ENCODE assay signal across 8 mouse cellular contexts in the genomic region with DNA sequence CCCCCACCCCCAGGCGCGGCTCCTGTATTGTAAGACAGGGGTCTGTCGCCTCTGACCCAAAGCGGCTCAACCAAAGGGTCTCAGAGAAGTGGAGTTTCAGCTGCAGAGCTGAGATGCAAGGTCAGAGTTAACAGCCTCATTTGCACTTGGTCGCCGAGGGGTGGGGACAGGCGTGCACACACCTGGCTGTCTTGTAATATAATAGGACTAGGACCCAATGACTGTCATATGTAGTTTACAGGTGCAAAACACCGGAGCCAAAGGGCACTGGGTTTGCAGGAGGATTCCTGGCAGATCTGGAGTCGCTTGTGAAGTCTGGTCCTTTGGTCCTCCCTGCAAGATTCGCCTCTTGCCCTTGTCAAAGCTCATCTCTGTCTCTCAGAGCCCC. TPM values are rescaled to one million over a fixed set of nuclear protein-coding genes. Genes with fewer than 3 reads are reported as not detected.
A peak's percentile ranks its signal among the peaks of the same experiment; 100 is the strongest.
DNase-seq lines count a peak whose midpoint lies in the region; ATAC-seq and TF ChIP-seq lines count a peak whose summit lies in the region.

No protein-coding gene starts in this region.

- H3K27ac ChIP-seq in layer of hippocampus, adult 2 months, result no peak overlapping the region
- no peak overlapping the region for H3K27ac ChIP-seq in embryonic fibroblast, embryonic 13.5 days (ENCODE audit: insufficient read depth, low read length)
- H3K27ac ChIP-seq in kidney, embryonic 14.5 days (ENCODE audit: low read depth, low read length), result no peak overlapping the region
- H3K27ac ChIP-seq in midbrain, embryonic 14.5 days (replicated peaks; ENCODE audit: low read depth, low read length), result no peak overlapping the region

- no peak for DNase-seq in layer of hippocampus, adult 2 months (ENCODE audit: low spot score in 2 of 2)
- DNase-seq in layer of hippocampus, postnatal 36 days, result no peak
- peak; percentile 31 for DNase-seq in midbrain, embryonic 14.5 days
- DNase-seq in urinary bladder, adult 2 months (ENCODE audit: low spot score), result no peak
- no peak for DNase-seq in embryo, embryonic 11 days
- DNase-seq in frontal cortex, postnatal 36 days (ENCODE audit: low spot score in 2 of 2), result no peak

- H3K4me3 ChIP-seq in layer of hippocampus, adult 2 months, result peak overlapping the region; percentile 65
- peak overlapping the region; percentile 45 for H3K4me3 ChIP-seq in embryonic fibroblast, embryonic 13.5 days (ENCODE audit: insufficient read depth, low read length)
- H3K4me3 ChIP-seq in kidney, embryonic 14.5 days (ENCODE audit: low read length), result peak overlapping the region; percentile 73
- peak overlapping the region; percentile 68 for H3K4me3 ChIP-seq in midbrain, embryonic 14.5 days (replicated peaks; ENCODE audit: low read depth, low read length)

- no peaks in the 10 kb centered on the region for H3K9me3 ChIP-seq in kidney, embryonic 14.5 days (ENCODE audit: control insufficient read depth, low read length)
- no peaks in the 10 kb centered on the region for H3K9me3 ChIP-seq in midbrain, embryonic 14.5 days (ENCODE audit: control insufficient read depth, low read length)

- H3K27me3 ChIP-seq in kidney, embryonic 14.5 days (ENCODE audit: control insufficient read depth, insufficient read depth, low read length), result no peaks in the 10 kb centered on the region; the same call in 1 of the 2 replicates
- peaks cover 38% of the 10 kb centered on the region for H3K27me3 ChIP-seq in midbrain, embryonic 14.5 days (ENCODE audit: control insufficient read depth, insufficient read depth, low read length)

- H3K4me1 ChIP-seq in embryonic fibroblast, embryonic 13.5 days (ENCODE audit: control insufficient read depth, insufficient read depth, low read length), result no peaks in the 10 kb centered on the region
- 0 out of 2 replicates have a peak, but pooled peaks cover 7% of the 10 kb centered on the region for H3K4me1 ChIP-seq in kidney, embryonic 14.5 days (ENCODE audit: control insufficient read depth, insufficient read depth, low read length)
- H3K4me1 ChIP-seq in midbrain, embryonic 14.5 days (ENCODE audit: control insufficient read depth, insufficient read depth, low read length), result no peaks in the 10 kb centered on the region

- TF ChIP-seq POLR2A in embryonic fibroblast, embryonic 13.5 days (IDR thresholded peaks at IDR 0.05; ENCODE audit: low read depth, low read length), result no peak

- no peak for TF ChIP-seq CTCF in layer of hippocampus, adult 2 months (conservative IDR thresholded peaks at IDR 0.05)
- TF ChIP-seq CTCF in embryonic fibroblast, embryonic 13.5 days (IDR thresholded peaks at IDR 0.05; ENCODE audit: borderline replicate concordance, insufficient read depth, low read length), result no peak

- H3K9ac ChIP-seq in kidney, embryonic 14.5 days (ENCODE audit: low read depth, low read length), result peak overlapping the region; percentile 76
- H3K9ac ChIP-seq in midbrain, embryonic 14.5 days (replicated peaks; ENCODE audit: low read length), result peak overlapping the region; percentile 69

- peak overlapping the region; percentile 97 for H3K4me2 ChIP-seq in kidney, embryonic 14.5 days (replicated peaks; ENCODE audit: low read depth, low read length)
- peak overlapping the region; percentile 100 for H3K4me2 ChIP-seq in midbrain, embryonic 14.5 days (ENCODE audit: low read length)

- no peaks in the 10 kb centered on the region for H3K36me3 ChIP-seq in kidney, embryonic 14.5 days (ENCODE audit: control insufficient read depth, insufficient read depth, low read length)
- no peaks in the 10 kb centered on the region for H3K36me3 ChIP-seq in midbrain, embryonic 14.5 days (ENCODE audit: control insufficient read depth, insufficient read depth, low read length)

- 3% methylated on average over 10 of the region's 10 CpGs for WGBS in kidney, embryonic 14.5 days
- 7% methylated on average over 10 of the region's 10 CpGs for WGBS in midbrain, embryonic 14.5 days

- ATAC-seq in kidney, embryonic 14.5 days (ENCODE audit: low FRiP score, low TSS enrichment), result no peak
- ATAC-seq in midbrain, embryonic 14.5 days (ENCODE audit: low FRiP score, low TSS enrichment), result no peak; the same call in 1 of the 2 replicates

RNA-seq across cellular contexts. Expression of gene Phactr2, which starts 0.3 kb away (rescaled TPM):
- 10 to 100 TPM; 20.7 to 25.4 TPM for total RNA-seq in layer of hippocampus, adult 2 months (2021)
- total RNA-seq in layer of hippocampus, postnatal 36 days (2021), result 10 to 100 TPM; 23.3 to 24.5 TPM
- polyA plus RNA-seq in embryonic fibroblast, embryonic 13.5 days (2011; ENCODE audit: insufficient read length, low read depth, missing spikeins), result 11.3 and 15.9 TPM in 2 replicates
- polyA plus RNA-seq in kidney, embryonic 14.5 days (2014; fragmentation: Nextera tagmentation; extraction: Ambion mirVana), result 41.5 and 43.8 TPM in 2 replicates
- 3.8 and 6.3 TPM in 2 replicates for polyA plus RNA-seq in midbrain, embryonic 14.5 days (2014; fragmentation: Nextera tagmentation; extraction: Ambion mirVana)
- 13.9 and 20.8 TPM in 2 replicates for polyA plus RNA-seq in urinary bladder, adult 2 months (2012; rRNA removed)

RNA-seq across cellular contexts. Expression of gene Fuca2, which starts 24.8 kb away (rescaled TPM):
- 10 to 100 TPM; 41.3 to 42.0 TPM for total RNA-seq in layer of hippocampus, adult 2 months (2021)
- total RNA-seq in layer of hippocampus, postnatal 36 days (2021), result 10 to 100 TPM; 41.8 to 45.7 TPM
- 39.7 and 43.7 TPM in 2 replicates for polyA plus RNA-seq in embryonic fibroblast, embryonic 13.5 days (2011; ENCODE audit: insufficient read length, low read depth, missing spikeins)
- 68.4 and 78.4 TPM in 2 replicates for polyA plus RNA-seq in kidney, embryonic 14.5 days (2014; fragmentation: Nextera tagmentation; extraction: Ambion mirVana)
- 36.5 and 46.2 TPM in 2 replicates for polyA plus RNA-seq in midbrain, embryonic 14.5 days (2014; fragmentation: Nextera tagmentation; extraction: Ambion mirVana)
- 73.4 and 76.8 TPM in 2 replicates for polyA plus RNA-seq in urinary bladder, adult 2 months (2012; rRNA removed)
